Mouse (Mus musculus) left cerebral cortex, postnatal 25 days (tissue): ENCODE data around the gene Tedc2. TPM values are rescaled to one million over a fixed set of nuclear protein-coding genes. Genes with fewer than 3 reads are reported as not detected.

Experiments
- DNase-seq, 2 experiments: peaks; one replicate each; pipeline ENCODE4 v3.0.0; 2022; ENCODE audit warnings: low spot score in 2 of 2, mixed read lengths in 1 of 2
- intact Hi-C: fragments of 180-260 bp; cut with DNase I; formaldehyde crosslinking; loops from one replicate; pipeline ENCODE4 v1.15.1; 2025
- total RNA-seq, 2 experiments: library from RNA; stranded (reverse); gene quantifications; 2 replicates each; pipeline ENCODE4 v1.2.3; 2021

Tedc2 gene
- total RNA-seq, 2 experiments from 2014 or later: 9.2 to 10.0 TPM

DNA sequence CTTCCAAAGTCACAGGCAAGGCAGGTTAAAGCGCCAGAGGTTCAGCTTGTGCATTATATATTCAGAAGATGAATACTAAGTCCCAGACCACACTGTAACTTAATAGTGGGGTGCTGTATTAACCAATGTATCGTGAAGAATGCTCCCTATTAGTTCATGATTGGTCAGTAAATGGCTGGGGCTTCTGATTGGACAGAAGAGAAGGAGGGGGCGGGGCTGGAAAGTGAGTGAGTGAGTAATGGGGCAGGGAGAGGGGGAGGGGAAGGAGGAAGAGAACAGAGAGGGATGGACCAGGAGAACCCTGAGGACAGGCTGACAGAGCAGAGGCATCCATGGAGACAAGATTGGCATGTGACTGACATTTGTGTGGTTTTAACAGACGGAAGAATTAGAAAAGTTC, 3.8 kb downstream of the Tedc2 start:
- no peak for DNase-seq
- intact Hi-C loops: no loop called here

DNA sequence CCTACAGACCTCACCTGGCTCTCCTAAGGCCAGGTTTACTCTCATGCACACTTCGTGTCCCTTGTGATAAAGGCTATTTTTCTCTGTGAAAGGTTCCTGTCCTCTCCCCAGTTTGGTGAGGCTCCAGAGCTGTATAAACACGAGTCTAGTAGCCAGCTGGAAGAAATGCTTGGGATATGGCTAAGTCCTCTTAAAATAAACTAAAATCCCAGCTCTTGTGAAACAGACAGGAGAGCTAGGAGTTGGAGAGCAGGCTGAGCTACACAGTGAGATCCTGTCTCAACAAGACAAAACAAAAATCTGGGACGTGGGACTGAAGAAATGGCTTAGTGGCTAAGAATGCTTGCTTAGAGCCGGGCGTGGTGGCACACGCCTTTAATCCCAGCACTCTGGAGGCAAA, 7.5 kb downstream of the Tedc2 start:
- intact Hi-C loops: no loop called here
- peak in 1 of 2 experiments; percentile 62 for DNase-seq

GRCm38 (mm10) chr17:24212441-24213018, 8.1 kb downstream of the Tedc2 start:
- DNase-seq: no peak
- intact Hi-C loops: no loop called here

DNA sequence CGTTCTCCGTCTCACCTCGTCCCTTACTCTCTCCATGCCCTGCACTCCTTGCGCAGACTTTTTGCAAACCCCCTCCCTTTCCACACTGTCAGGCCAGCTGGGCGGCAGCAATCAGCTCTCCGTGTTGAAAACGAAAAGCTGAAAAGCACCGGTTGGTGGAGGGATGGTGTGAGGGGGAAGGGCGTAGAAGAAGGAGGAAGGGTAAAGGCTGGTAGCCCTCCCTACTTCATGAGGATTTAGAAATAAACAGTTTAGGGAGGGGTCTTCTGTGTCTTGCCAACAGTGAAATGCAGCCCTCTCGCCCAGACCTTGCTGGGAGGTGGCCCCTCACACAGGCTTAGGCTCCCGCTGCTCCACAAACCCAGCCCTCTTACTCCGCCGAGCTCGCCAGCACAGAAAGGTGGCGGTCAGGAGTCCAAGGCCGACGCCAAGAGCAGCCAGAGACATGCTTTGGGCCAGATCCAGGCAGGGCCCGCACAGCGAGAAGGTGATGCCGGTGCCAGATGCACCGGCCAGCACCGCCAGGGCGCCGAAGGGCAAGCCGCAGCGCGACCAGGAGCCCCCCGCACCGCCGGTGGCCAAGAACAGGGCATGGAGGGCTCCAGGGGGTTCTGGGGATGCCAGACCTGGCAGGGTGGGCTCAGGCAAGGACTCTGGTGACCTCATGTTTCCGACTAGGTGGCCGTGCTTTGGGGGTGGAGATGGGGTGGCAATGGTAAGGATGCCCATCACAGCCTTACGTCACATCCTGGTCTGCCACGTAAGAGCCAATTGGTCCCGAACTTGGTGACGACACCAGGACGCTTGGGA, 8.8 kb downstream of the Tedc2 start:
- peak; percentile 90 to 96 for DNase-seq
- intact Hi-C loops: no loop called here

DNA sequence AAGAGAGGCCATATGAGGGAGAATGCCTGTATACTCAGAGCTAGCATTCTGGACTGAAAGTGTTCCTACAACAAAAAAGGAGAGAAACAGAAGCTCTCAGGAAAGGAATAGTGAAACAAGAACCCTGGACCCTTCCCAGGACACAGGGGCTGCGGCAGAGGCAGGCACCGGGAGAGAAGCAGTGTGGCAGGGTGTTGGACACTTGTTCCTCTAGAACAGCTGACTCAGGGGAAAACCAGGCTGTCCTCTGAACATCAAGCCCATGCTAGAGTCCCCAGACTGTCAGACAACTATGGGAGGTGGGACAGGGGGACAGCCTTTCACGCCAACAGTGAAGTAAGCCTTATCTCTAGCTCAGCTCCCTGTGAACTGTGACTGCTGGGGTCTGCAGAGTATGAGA, 10.1 kb downstream of the Tedc2 start:
- intact Hi-C loops: no loop called here
- DNase-seq: no peak

- intact Hi-C loops: loop anchor here (5.0 kb wide), 1 partner anchor 142 kb away; the partner anchor contains the start of genes Abca17 and Abca3
Measured at GRCm38 (mm10) chr17:24209916-24210240, 10.8 kb downstream of the Tedc2 start.

DNA sequence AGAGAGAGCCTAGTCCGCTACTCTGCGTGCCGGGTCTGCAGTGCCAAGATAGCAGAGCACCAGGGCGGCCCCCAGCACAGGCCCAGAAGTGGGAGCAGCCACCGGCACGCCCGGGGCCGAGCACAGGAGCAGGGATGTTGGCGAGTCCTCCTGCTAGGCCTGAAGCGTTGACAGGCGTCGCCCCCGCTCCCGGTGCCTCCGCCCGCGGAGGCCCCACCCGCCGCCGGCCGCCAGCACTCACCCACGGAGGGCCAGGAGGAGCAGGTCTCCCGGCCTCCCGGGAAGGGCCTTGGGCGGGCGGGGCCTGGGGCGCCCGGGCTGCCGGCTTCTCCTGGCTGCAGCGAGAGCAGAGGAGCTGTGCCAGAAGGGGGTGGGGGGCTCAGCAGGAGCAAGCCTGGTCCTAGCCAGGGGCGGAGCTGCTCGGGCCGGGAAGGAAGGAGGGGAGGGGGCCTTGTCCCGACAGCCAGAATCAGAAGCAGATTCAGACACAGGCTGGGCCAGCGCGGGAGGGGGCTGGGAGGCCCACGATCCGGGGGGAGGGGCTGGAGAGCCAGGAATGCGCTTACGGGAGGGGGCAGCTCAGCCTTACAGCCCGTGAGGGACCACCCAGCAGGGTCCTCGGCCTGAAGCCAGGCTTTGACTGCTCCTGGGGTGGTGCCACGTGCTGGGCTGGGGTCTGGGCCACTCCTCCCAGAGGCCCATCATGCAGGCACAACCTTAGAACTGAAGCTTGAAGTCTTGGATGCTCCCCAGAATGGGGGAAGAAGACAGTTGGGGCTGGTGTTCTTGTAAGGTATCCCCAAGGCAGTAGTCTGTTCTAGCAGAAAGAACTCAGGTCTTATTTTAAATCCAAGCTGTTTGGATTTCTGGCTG, 11.4 kb downstream of the Tedc2 start, which contains the start of gene Ntn3:
TSS of gene Ntn3 (minus strand) at position 489 of the 873 bp plus-strand sequence.
- intact Hi-C loops: loop anchor here (5.0 kb wide), 1 partner anchor 143 kb away; the partner anchor contains the start of genes Abca17 and Abca3
- peak in 1 of 2 experiments; percentile 46 for DNase-seq

More at GRCm38 (mm10) chr17:24209916-24210240, 10.8 kb downstream of the Tedc2 start:
- DNase-seq: no peak

DNA sequence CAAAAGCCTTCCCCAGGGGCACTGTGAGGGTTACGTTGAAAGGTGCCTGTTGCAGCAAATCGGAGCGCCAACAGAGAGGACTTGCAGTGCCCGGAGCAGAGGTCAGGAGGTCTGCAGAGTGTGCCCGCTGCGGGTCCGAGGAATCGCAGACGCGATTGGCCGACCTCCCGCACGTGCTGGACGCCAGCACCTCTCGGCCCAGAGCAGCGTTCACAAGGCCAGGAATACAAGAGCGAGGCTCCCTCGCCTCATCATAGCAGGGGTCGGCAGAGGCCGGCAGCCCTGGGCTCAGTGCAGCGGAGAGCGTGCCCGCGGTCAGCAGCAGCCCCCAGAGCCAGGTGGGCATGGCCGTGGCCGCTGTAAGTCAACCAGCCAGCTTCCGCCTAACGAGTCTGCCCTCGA, 12.0 kb downstream of the Tedc2 start:
- intact Hi-C loops: loop anchor here (5.0 kb wide), 1 partner anchor 144 kb away; the partner anchor contains the start of genes Abca17 and Abca3
- DNase-seq: no peak

GRCm38 (mm10) chr17:24207768-24208640, 12.6 kb downstream of the Tedc2 start:
- no peak for DNase-seq
- intact Hi-C loops: loop anchor here (5.0 kb wide), 1 partner anchor 144 kb away; the partner anchor contains the start of genes Abca17 and Abca3

- DNase-seq: peak; percentile 83 to 86
- intact Hi-C loops: loop anchor here (5.0 kb wide), 1 partner anchor 146 kb away; the partner anchor contains the start of genes Abca17 and Abca3
Measured at GRCm38 (mm10) chr17:24206451-24207351, 13.9 kb downstream of the Tedc2 start.

GRCm38 (mm10) chr17:24205908-24206361, 14.7 kb downstream of the Tedc2 start:
- intact Hi-C loops: loop anchor here (5.0 kb wide), 1 partner anchor 146 kb away; the partner anchor contains the start of genes Abca17 and Abca3
- peak in 1 of 2 experiments; percentile 64 for DNase-seq

DNA sequence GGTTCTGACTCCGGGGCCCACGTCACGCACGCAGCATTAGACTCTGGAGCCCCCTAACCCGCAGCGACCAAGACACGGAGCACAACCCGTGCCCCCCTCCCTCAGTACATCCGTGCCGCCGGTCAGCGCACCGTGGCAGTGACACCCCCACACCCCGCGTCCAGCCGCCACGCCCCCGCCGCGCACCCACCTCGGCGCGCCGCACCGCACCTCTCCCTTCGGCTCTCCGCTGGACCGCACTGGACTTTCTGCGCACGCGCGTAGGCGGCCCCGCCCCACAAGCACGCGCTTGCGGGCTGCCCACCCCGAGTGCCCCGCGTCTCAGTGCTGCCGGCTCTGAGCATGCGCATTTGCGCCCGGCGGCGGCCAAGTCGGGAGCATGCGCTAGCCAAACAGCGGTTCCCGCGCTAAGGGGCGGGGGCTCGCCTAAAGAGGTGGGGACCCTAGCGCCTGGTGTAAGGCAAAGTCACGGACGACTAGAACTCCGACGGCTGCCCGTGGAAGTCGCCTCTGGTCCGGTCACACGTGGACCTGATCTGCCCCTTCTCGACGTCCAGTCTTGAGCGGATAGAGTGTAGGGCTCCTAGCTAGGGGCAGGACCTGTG, 15.3 kb downstream of the Tedc2 start, which contains the start of gene Tbc1d24:
TSS of gene Tbc1d24 (minus strand) at position 279 of the 605 bp plus-strand sequence.
- peak; percentile 95 to 97 for DNase-seq
- intact Hi-C loops: loop anchor here (5.0 kb wide), 1 partner anchor 147 kb away; the partner anchor contains the start of genes Abca17 and Abca3

DNA sequence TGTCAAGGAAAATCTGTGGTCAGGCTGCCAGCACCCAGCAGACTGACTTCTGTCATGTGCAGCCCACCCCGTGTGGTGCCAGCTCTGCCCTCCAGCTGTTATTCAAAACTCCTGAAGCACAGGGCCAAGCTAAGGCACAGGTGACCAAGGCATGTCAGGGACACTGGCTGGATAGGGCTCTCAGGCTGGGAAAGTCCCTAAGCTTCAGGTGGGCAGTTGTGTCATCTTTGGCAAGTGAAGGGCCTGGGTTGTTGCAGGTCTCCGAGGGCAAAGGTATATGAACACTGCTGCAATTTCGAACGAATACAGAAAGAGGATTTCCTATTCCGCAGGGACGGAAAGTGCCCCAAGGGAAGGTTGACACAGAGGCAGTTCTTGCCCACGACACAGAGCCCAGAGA, 15.8 kb downstream of the Tedc2 start:
- intact Hi-C loops: loop anchor here (5.0 kb wide), 1 partner anchor 147 kb away; the partner anchor contains the start of genes Abca17 and Abca3
- no peak for DNase-seq

- no peak for DNase-seq
- intact Hi-C loops: no loop called here
Measured at GRCm38 (mm10) chr17:24203611-24204534, 16.8 kb downstream of the Tedc2 start.

- intact Hi-C loops: no loop called here
- no peak for DNase-seq
Measured at GRCm38 (mm10) chr17:24203068-24203467, 17.6 kb downstream of the Tedc2 start.

DNA sequence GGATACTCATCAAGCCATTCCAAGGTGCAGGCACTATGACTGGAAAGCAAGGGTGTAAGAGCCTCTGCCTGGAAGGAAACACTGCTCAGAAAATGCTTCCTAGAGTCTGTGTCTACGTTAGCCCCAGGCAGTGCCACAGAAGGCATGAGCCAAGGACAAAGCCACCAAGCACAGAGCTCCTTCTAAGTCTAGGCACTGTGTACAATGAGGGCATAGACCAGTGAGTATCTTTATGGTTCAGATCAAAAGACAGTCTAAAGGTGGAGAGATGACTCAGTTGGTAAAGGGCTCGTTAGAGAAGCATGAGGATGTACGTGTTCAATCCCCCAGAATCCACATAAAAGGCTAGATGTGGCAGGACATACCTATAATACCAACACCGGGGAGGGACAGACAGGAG, 19.6 kb downstream of the Tedc2 start:
- DNase-seq: no peak
- intact Hi-C loops: no loop called here
